Mouse (Mus musculus) frontal cortex, postnatal 10 days (tissue): ENCODE measurements at regions not wholly inside any gene's neighbourhood (a gene's known extent, or its start where the extent isn't known, plus 50 kb on each side); places are given as distances from the start of the nearest gene placed in this dataset.
A peak's percentile ranks its signal among the peaks of the same experiment; 100 is the strongest.

Experiments
- DNase-seq, 2 experiments: peaks; one replicate each; pipeline ENCODE4 v3.0.0; 2022; ENCODE audit warnings: low spot score in 2 of 2, mixed read lengths in 1 of 2

DNA sequence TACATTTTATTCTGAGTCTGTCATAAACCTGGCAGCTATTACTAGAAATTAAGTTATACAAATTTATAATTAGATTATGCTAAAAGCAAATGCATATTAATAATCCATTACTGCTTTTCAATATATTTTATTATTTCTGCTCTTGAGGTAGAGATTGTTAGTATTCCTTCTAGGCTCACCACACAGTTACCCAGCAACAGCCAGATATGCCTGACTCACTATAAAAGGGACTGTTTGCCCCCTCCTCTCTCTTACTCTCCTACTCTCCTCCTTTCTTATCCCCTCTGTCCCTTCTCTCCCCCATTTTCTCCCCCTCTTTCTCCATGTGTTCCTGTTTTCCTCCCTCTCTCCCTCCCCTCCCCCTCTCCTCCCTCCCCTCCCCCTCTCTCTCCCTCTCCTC, 98.7 kb downstream of the 4930505A04Rik start:
- no peak for DNase-seq

DNA sequence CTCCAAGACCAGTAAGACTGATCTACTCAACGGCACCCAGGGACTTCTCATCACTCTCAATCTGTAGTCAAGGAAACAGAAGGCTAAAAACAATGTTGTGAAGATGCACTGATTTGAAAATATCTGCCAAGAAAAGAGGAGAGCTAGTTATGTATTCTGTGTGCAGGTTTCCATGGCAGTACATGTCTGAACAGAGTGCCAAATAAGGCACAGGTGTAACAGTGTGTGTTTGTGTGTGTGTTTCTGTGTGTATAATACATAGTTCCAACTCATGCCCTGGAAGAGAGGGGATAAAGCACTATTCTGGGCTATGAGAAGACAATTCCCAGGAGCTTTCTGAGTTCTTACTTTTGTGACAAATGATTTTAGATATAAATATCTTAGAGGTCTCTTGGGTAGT, 99.7 kb downstream of the 4930505A04Rik start:
- DNase-seq: no peak

DNA sequence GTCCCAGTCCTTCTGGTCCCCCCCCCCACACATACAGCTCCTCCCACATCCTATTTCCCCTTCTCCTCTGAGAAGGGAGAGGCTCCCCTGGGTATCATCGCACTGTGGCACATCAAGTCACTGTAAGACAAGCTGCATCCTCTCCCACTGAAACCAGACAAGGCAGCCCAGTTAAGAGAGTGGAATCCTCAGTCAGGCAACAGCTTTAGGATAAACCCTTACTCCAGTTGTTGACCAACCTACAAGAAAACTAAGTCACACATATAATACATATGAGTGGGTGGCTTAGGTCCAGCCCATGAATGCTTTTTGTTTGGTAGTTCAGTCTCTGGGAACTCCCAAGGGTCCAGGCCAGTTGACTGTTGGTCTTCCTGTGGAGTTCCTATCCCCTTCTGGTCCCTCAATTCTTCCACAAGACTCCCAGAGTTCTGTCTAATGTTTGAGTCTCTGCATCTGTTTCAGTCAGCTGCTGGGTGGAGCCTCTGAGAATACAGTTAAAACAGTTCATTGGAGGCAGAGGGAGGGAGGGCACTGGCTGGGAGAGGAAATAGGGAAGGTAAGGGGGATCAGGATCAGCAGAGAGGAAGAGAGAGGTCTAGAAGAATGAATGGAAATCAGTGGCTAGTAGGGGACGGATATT, 101.7 kb upstream of the Sptbn1 start:
- no peak for DNase-seq

DNA sequence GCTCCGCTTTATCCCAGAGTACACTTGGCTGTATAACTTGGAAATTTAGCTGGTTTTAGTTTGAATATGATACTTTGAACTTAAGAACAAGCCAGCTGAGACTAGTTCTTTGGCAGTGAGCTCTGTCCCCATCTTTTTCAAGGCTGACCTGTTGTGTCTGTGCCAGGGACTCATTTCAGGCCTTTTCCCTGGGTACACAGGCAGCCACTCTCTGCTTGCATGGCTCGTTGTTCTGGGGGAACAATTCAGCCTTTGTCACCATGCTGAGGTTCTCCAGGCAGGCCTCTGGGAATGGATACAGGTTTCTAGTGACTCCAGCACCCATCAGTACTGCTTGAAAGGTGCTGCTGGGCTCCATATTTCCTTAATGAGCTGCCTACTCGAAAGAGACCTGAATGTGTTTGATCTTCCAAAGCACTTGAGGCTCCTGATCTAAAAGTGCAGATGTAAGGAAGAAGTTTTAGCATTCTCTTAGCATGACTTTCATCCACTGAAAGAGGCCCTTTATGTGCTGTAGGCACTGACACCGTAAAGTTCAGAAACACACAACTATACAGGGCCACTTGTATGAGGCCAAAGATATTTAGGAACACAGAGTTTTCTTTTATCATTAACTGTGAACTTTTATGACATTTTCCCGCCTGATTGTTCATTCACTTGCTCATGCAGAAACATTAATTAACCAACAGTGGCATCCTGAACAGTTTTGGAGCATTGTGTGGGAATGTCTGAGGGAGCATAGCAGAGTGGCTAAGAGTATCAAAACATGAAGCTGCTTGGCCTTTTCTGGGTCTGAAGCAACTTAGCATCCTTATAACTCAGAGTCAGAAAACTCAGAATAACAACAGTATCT, 99.6 kb upstream of the Sptbn1 start:
- DNase-seq: peak; percentile 11 to 21

DNA sequence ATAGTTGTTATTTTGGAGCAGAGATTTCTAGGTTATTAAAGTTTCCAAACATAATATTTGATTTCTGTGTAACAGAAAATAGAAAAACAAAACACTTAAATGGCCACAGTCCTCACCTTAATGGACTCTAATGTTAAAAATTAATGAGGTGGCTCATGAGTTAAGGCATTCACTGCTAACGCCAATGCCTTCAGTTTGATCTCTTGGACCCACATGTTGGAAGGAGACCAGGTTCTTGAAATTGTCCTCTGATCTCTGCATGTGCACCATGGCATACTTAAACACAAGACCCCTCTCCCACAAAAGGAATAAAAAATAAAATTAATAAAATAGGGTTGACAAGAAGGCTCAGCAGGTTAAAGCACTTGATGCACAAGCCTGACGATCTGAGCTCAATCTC, 98.5 kb upstream of the Sptbn1 start:
- DNase-seq: no peak

DNA sequence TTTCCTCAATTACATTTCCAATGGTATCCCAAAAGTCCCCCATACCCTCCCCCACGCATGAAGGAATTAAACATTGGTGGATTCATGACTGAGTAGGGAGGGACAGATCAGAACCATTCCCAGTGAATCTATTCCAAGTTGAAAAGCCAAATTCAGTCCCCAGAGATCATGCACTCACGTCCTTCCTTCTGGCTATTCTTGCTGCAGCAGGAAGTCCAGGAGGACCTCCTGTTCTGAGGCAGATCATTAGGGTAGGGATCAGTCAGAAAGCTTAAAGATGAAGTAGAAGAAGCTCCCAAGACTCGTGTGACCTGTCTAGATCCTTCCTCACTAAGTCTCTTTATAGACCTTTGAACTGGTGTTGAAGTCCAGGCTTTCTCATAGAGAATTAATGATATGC, 97.0 kb upstream of the Sptbn1 start:
- DNase-seq: no peak

DNA sequence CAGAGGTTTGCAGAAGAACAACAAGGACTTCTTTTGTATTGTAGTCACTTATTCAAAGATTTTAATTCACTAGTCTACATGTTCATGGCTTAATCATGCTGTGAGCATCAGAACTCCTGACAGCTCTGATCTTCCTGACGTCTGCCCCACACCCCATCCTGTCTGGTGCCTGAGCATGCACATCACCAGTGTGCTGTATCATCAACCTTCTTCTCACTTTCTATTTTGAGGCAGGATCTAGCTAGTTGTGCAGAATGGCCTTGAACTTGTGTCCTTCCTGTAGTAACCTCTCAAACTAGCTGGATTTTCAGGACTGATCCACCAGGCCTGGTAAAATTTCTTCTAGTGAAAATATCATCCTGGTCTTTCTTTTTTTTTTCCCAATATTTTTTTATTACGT, 96.6 kb upstream of the Sptbn1 start:
- no peak for DNase-seq

DNA sequence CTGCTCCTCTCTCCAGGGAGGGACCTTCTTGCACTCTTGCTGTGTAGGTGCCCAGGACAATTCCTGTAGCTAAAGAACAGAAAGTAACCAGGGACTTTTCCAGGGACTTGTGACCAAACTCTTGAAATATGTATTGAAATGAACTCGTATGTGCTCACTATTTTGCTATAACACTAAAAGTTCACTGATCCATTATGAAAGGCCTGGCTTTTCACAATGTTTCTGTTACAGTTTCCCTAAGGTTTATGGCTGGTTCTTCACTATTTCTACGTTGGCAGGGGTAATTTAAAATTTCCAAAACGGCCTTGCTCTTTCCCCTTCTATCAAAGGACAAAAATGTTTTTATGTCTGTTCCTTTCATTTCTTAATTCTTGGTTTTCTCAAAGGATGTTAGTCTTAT, 90.2 kb upstream of the Sptbn1 start:
- DNase-seq: no peak

DNA sequence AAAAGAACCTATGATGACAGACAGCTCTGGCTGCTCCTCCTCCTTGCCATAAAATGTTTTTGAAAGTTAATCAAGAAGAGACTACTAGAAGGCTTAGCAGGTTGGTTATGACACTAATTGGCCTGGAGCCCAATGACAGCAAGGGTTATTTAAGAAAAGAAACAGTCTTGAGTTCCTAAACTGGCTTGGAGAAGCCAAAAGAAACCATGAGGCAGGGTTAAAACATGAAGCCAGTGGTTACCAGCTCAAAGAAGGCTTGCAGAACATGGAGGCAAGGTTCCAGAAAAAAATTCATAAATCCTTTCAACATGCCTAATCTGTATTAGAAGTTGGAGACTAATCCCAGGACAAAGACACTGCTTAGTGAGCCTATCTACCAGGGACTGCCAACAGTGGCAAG, 87.4 kb upstream of the Sptbn1 start:
- DNase-seq: no peak

DNA sequence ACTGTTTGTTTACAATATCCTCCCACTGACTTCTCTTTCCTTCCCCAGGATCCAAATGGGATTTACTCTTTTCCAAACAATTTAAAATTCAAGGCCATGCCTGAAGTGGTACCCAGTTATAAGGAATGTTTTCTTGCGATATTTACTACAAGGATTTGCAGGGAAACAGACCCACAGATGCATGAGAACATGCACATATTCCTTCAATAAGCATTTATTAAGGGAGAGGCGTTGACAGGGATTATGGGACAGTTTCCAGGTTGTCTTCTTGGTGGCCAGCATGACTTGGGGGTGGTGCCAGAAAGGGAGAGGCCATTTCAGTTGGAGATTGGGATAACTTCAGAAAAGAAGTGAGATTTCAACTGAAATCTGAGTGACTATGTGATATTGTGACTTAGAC, 58.4 kb upstream of the Sptbn1 start:
- DNase-seq: no peak
